Mouse (Mus musculus) MEL (cell line): ENCODE results near the gene Cbwd1. TPM values are rescaled to one million over a fixed set of nuclear protein-coding genes. Genes with fewer than 3 reads are reported as not detected.

Experiments used
- DNase-seq: peaks from one replicate; pipeline ENCODE4 v3.0.0; 2011; ENCODE audit warnings: low read depth, low spot score
- H3K27ac ChIP-seq: 2 replicates; pipeline ENCODE4 v1.5.1; 2012; ENCODE audit warnings: low read depth, mild to moderate bottlenecking, control low read depth, low read length, moderate library complexity; ENCODE audit not compliant: control insufficient read depth
- H3K27me3 ChIP-seq, 2 experiments: fragments of 150-350 bp in 1 of 2; sonication (generic) in 1 of 2; 2 replicates each; pipeline ENCODE4 v1.6.1; 2012; ENCODE audit warnings: low read length in 2 of 2, mild to moderate bottlenecking in 2 of 2, improper control_type of control experiment in 1 of 2, moderate library complexity in 1 of 2; ENCODE audit not compliant: insufficient read depth in 2 of 2, control insufficient read depth in 1 of 2
- H3K36me3 ChIP-seq, 2 experiments: 2 replicates each; pipeline ENCODE4 v1.6.1; 2012 to 2014; ENCODE audit warnings: low read length in 2 of 2, improper control_type of control experiment in 1 of 2, inconsistent platforms in 1 of 2, mild to moderate bottlenecking in 1 of 2; ENCODE audit not compliant: insufficient read depth in 2 of 2, control insufficient read depth in 1 of 2
- H3K4me1 ChIP-seq, 2 experiments: fragments of 150-350 bp in 1 of 2; sonication (generic) in 1 of 2; 2 replicates each; pipeline ENCODE4 v1.6.1; 2012; ENCODE audit warnings: low read length in 2 of 2, improper control_type of control experiment in 1 of 2, mild to moderate bottlenecking in 1 of 2; ENCODE audit not compliant: insufficient read depth in 2 of 2, control insufficient read depth in 1 of 2
- H3K4me3 ChIP-seq, 2 experiments: fragments of 150-350 bp in 1 of 2; sonication (generic) in 1 of 2; 2 replicates each; pipeline ENCODE4 v1.5.1; 2012; ENCODE audit warnings: low read depth in 2 of 2, low read length in 2 of 2, mild to moderate bottlenecking in 2 of 2, moderate library complexity in 2 of 2, control low read depth in 1 of 2, improper control_type of control experiment in 1 of 2; ENCODE audit not compliant: control insufficient read depth in 1 of 2, insufficient read depth in 1 of 2
- H3K79me2 ChIP-seq: 2 replicates; pipeline ENCODE4 v1.6.1; 2012; ENCODE audit warnings: mild to moderate bottlenecking, low read length, moderate library complexity; ENCODE audit not compliant: control insufficient read depth, poor library complexity, insufficient read depth
- H3K9ac ChIP-seq: 2 replicates; pipeline ENCODE4 v1.6.1; 2012; ENCODE audit warnings: low read depth, mild to moderate bottlenecking, control low read depth, low read length, moderate library complexity; ENCODE audit not compliant: control insufficient read depth, poor library complexity, severe bottlenecking
- H3K9me3 ChIP-seq: fragments of 150-350 bp; sonication (generic); replicated peaks from 2 replicates; pipeline ENCODE4 v1.6.1; 2012; ENCODE audit warnings: mild to moderate bottlenecking, low read length, improper control_type of control experiment, moderate library complexity; ENCODE audit not compliant: insufficient read depth
- BHLHE40 ChIP-seq: IDR thresholded peaks from 2 replicates; pipeline ENCODE4 v1.6.1; 2012; ENCODE audit warnings: low read depth, mild to moderate bottlenecking, inconsistent platforms, low read length, improper control_type of control experiment, borderline replicate concordance
- CHD1 ChIP-seq: IDR thresholded peaks from 2 replicates; pipeline ENCODE4 v1.6.1; 2012; ENCODE audit warnings: low read depth, mild to moderate bottlenecking, inconsistent platforms, low read length, improper control_type of control experiment
- CTCF ChIP-seq, 3 experiments: IDR thresholded peaks in 2 of 3; conservative IDR thresholded peaks in 1 of 3; 2 replicates each; pipeline ENCODE4 v1.5.1; 2011 to 2012; ENCODE audit warnings: low read length in 3 of 3, low read depth in 2 of 3, mild to moderate bottlenecking in 2 of 3, improper control_type of control experiment in 1 of 3, inconsistent platforms in 1 of 3, mixed read lengths in 1 of 3, moderate library complexity in 1 of 3; ENCODE audit not compliant: control insufficient read depth in 1 of 3, insufficient read depth in 1 of 3, poor library complexity in 1 of 3, severe bottlenecking in 1 of 3
- E2F4 ChIP-seq: IDR thresholded peaks from 2 replicates; pipeline ENCODE4 v1.6.1; 2011; ENCODE audit warnings: low read depth, low read length, improper control_type of control experiment, borderline replicate concordance
- GABPA ChIP-seq: IDR thresholded peaks from 2 replicates; pipeline ENCODE4 v1.6.1; 2012; ENCODE audit warnings: low read depth, mild to moderate bottlenecking, inconsistent platforms, low read length, improper control_type of control experiment, moderate library complexity
- HCFC1 ChIP-seq: IDR thresholded peaks from 2 replicates; pipeline ENCODE4 v1.6.1; 2012; ENCODE audit warnings: low read depth, mild to moderate bottlenecking, inconsistent platforms, low read length, improper control_type of control experiment, moderate library complexity
- JUND ChIP-seq: IDR thresholded peaks from 2 replicates; pipeline ENCODE4 v1.6.1; 2011; ENCODE audit warnings: low read depth, mild to moderate bottlenecking, improper control_type of control experiment, low read length
- MAFK ChIP-seq: IDR thresholded peaks from 2 replicates; pipeline ENCODE4 v1.6.1; 2011; ENCODE audit warnings: low read depth, mild to moderate bottlenecking, low read length, improper control_type of control experiment, borderline replicate concordance
- MAZ ChIP-seq: IDR thresholded peaks from 2 replicates; pipeline ENCODE4 v1.6.1; 2012; ENCODE audit warnings: low read depth, mild to moderate bottlenecking, inconsistent platforms, low read length, improper control_type of control experiment
- MEF2A ChIP-seq: IDR thresholded peaks from 2 replicates; pipeline ENCODE4 v1.6.1; 2014; ENCODE audit warnings: low read depth, mild to moderate bottlenecking, inconsistent platforms, low read length, improper control_type of control experiment; ENCODE audit not compliant: poor library complexity, insufficient replicate concordance, severe bottlenecking; ENCODE audit errors: extremely low read depth
- MYB ChIP-seq: IDR thresholded peaks from 2 replicates; pipeline ENCODE4 v1.6.1; 2011; ENCODE audit warnings: mild to moderate bottlenecking, low read depth, low read length, improper control_type of control experiment
- MYC ChIP-seq: IDR thresholded peaks from 2 replicates; pipeline ENCODE4 v1.6.1; 2011; ENCODE audit warnings: low read depth, mild to moderate bottlenecking, low read length, improper control_type of control experiment, moderate library complexity
- NELFE ChIP-seq: IDR thresholded peaks from 2 replicates; pipeline ENCODE4 v1.6.1; 2011; ENCODE audit warnings: low read depth, low read length, improper control_type of control experiment
- POLR2A ChIP-seq, 2 experiments: IDR thresholded peaks; 2 replicates each; pipeline ENCODE4 v1.6.1; 2011 to 2012; ENCODE audit warnings: low read length in 2 of 2, mild to moderate bottlenecking in 2 of 2, control low read depth in 1 of 2, improper control_type of control experiment in 1 of 2, low read depth in 1 of 2, moderate library complexity in 1 of 2; ENCODE audit not compliant: control insufficient read depth in 1 of 2, insufficient read depth in 1 of 2, poor library complexity in 1 of 2
- POLR2AphosphoS5 ChIP-seq: IDR thresholded peaks from 2 replicates; pipeline ENCODE4 v1.6.1; 2012; ENCODE audit warnings: low read depth, borderline replicate concordance, mild to moderate bottlenecking, inconsistent platforms, low read length, moderate library complexity, mixed read lengths
- RCOR1 ChIP-seq: IDR thresholded peaks from 2 replicates; pipeline ENCODE4 v1.6.1; 2012; ENCODE audit warnings: low read depth, mild to moderate bottlenecking, inconsistent platforms, low read length, improper control_type of control experiment
- SIN3A ChIP-seq: IDR thresholded peaks from 2 replicates; pipeline ENCODE4 v1.6.1; 2012; ENCODE audit warnings: low read length, improper control_type of control experiment, inconsistent platforms
- TCF12 ChIP-seq: IDR thresholded peaks from 2 replicates; pipeline ENCODE4 v1.6.1; 2014; ENCODE audit warnings: low read depth, mild to moderate bottlenecking, inconsistent platforms, low read length, improper control_type of control experiment, moderate library complexity
- UBTF ChIP-seq: IDR thresholded peaks from 2 replicates; pipeline ENCODE4 v1.6.1; 2012; ENCODE audit warnings: low read depth, mild to moderate bottlenecking, inconsistent platforms, low read length, improper control_type of control experiment, moderate library complexity, borderline replicate concordance; ENCODE audit not compliant: insufficient read depth
- USF2 ChIP-seq, 2 experiments: IDR thresholded peaks; 2 replicates each; pipeline ENCODE4 v1.6.1; 2011 to 2012; ENCODE audit warnings: improper control_type of control experiment in 2 of 2, low read length in 2 of 2, borderline replicate concordance in 1 of 2, inconsistent platforms in 1 of 2, low read depth in 1 of 2, mild to moderate bottlenecking in 1 of 2; ENCODE audit not compliant: insufficient read depth in 1 of 2
- ZC3H11A ChIP-seq: IDR thresholded peaks from 2 replicates; pipeline ENCODE4 v1.6.1; 2012; ENCODE audit warnings: low read depth, mild to moderate bottlenecking, inconsistent platforms, low read length, improper control_type of control experiment
- polyA plus RNA-seq, 2 experiments: library from polyadenylated mRNA; stranded (reverse) in 1 of 2; unstranded in 1 of 2; fragments of >175 nt in 1 of 2; fragments of >200 nt in 1 of 2; gene quantifications; 2 replicates each; pipeline versions ENCODE4 v1.2.1 to v1.2.4; 2012; ENCODE audit warnings: low replicate concordance in 2 of 2, low read depth in 1 of 2; ENCODE audit not compliant: insufficient read length in 2 of 2, insufficient read depth in 1 of 2, missing spikeins in 1 of 2
- total RNA-seq: library from RNA; depleted of rRNA; stranded (reverse); fragments of 300-350 nt; gene quantifications from 2 replicates; pipeline ENCODE4 v1.2.3, GENCODE M21; 2012

Cbwd1 gene
- total and polyA plus RNA-seq, 3 experiments: 14.2 to 24.0 TPM; not detected in 1

DNA sequence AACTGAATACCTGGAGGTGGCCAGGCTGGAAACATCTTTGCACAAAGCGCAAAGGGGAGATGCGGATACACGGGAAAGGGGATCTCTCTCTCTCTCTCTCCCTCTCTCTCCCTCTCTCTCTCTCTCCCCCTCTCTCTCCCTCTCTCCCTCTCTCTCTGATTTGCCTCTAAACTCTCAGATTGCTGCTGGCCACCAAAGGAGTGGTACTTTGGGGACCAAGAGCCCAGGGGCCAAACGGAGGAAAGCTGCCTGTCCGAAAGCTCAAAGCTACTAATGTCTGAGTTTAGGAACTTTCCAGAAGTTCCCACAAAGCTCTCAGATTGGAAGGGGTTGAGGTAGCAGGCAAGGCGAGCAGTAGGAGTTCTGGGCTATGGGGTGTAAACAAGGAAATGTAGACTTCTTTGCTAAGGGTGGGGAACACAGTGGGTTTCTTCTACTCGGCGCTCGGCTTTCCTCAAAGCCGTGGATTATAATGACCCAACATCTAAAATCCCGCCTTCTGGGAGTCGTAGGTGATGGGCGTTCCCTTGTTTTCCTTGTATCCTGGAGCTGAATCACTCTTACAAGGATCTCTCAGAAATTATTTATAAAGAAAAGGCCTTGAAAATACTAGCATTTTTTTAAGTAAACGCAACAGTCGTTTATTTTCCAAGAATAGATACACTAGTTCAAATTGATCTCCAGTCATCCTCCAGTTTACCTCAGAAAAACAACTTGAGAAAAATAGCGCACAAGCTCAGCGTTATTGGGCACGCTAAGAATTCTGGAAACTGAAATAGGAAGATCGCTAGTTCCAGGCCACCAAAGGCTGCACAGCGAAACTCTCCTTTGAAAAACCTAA lies 63.3 kb downstream of the Cbwd1 start:
- Histone ChIP-seq H3K9me3 (no peaks in the 10 kb centered on the region), H3K9ac (no peak overlapping the region), H3K27me3 (no peaks in the 10 kb centered on the region), H3K27ac (no peak overlapping the region), H3K4me1 (no peaks in the 10 kb centered on the region), H3K79me2 (no peaks in the 10 kb centered on the region), H3K4me3 (no peak overlapping the region), H3K36me3 (no peaks in the 10 kb centered on the region)
- no peak for DNase-seq
- TF ChIP-seq CTCF (IDR thresholded peaks at IDR 0.05 in 2 of 3, conservative IDR thresholded peaks at IDR 0.05 in 1 of 3; ENCODE audit: control insufficient read depth in 1 of 3, insufficient read depth in 1 of 3, low read depth in 2 of 3, low read length in 3 of 3, poor library complexity in 1 of 3, severe bottlenecking in 1 of 3): no peak
- TF ChIP-seq POLR2A (IDR thresholded peaks at IDR 0.05; ENCODE audit: control insufficient read depth in 1 of 2, insufficient read depth in 1 of 2, low read depth in 1 of 2, low read length in 2 of 2, poor library complexity in 1 of 2): no peak
- TF ChIP-seq POLR2AphosphoS5: no peak
- no peak for TF ChIP-seq RCOR1
- TF ChIP-seq GABPA: no peak
- TF ChIP-seq UBTF: no peak
- no peak for TF ChIP-seq MEF2A
- TF ChIP-seq HCFC1: no peak

DNA sequence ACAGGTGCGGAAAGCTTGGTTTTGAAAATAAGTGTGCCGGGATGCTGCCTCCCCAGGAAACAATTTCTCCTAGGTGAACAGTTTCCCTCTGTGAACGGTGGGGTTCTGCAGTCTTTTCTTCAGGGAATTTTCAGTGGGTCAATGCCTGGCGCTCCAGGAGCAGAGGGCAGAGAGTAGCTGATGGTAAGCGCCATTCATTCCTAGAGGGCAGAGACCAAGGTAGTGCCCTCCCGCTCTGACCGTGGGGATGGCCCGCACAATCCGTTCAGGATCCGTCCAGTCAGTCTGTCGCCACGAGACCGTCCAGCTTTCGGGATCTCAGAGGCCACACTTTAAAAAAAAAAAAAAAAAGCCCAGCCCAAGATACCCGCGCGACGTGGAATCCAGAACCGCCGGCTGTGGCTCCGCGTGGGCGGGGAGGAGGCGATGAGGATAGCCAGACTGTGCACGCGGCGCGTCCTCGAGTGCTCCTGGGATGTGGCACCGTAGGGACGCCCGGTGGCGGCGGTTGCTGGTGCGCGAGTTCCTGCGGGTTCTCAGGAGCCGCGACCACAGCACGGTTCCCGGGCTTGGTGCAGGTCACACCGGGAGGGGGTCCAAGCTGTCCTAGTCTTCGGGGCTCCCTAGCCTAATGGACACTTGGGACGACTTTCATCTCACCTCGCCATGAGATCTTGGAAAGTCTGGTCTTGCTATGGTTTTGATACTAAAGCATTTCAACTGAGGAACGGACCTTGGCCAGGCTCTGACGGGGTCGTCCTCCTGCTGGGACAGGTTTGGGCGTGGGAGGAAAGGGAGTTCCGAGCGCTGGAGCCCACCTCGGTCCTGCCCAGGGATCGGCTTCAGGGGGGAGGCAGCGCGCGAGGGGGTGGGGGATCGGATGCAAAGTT lies 64.2 kb downstream of the Cbwd1 start:
- Histone ChIP-seq H3K27me3 (no peaks in the 10 kb centered on the region), H3K9ac (no peak overlapping the region), H3K27ac (no peak overlapping the region), H3K4me1 (no peaks in the 10 kb centered on the region), H3K4me3 (no peak overlapping the region), H3K36me3 (no peaks in the 10 kb centered on the region), H3K9me3 (no peaks in the 10 kb centered on the region), H3K79me2 (no peaks in the 10 kb centered on the region)
- no peak for DNase-seq
- TF ChIP-seq MYC (no peak), MAFK (no peak), TCF12 (no peak), USF2 (IDR thresholded peaks at IDR 0.05; ENCODE audit: borderline replicate concordance in 1 of 2, insufficient read depth in 1 of 2, low read depth in 1 of 2, low read length in 2 of 2) (no peak), E2F4 (no peak), RCOR1 (no peak), JUND (no peak), POLR2A (IDR thresholded peaks at IDR 0.05; ENCODE audit: control insufficient read depth in 1 of 2, insufficient read depth in 1 of 2, low read depth in 1 of 2, low read length in 2 of 2, poor library complexity in 1 of 2) (no peak), BHLHE40 (no peak), NELFE (no peak), SIN3A (no peak), POLR2AphosphoS5 (no peak), CTCF (IDR thresholded peaks at IDR 0.05 in 2 of 3, conservative IDR thresholded peaks at IDR 0.05 in 1 of 3; ENCODE audit: control insufficient read depth in 1 of 3, insufficient read depth in 1 of 3, low read depth in 2 of 3, low read length in 3 of 3, poor library complexity in 1 of 3, severe bottlenecking in 1 of 3) (no peak), ZC3H11A (no peak), MYB (no peak), MAZ (no peak), CHD1 (no peak)
